Mouse (Mus musculus) C2C12 (cell line): ENCODE data around the gene Mrs2. TPM values are rescaled to one million over a fixed set of nuclear protein-coding genes. Genes with fewer than 3 reads are reported as not detected.

Source experiments
- H3K27me3 ChIP-seq: one replicate; pipeline ENCODE4 v1.6.1; 2011; ENCODE audit not compliant: control insufficient read depth, insufficient read depth, insufficient read length
- H3K36me3 ChIP-seq: one replicate; pipeline ENCODE4 v1.6.1; 2011; ENCODE audit not compliant: control insufficient read depth, insufficient read depth
- H3K4me3 ChIP-seq: one replicate; pipeline ENCODE4 v1.5.1; 2011; ENCODE audit warnings: mild to moderate bottlenecking, control low read depth; ENCODE audit not compliant: poor library complexity, insufficient read depth, severe bottlenecking
- H3K79me2 ChIP-seq: one replicate; pipeline ENCODE4 v1.6.1; 2011; ENCODE audit not compliant: control insufficient read depth, insufficient read depth
- H3K79me3 ChIP-seq: one replicate; pipeline ENCODE4 v1.6.1; 2011; ENCODE audit warnings: low read depth, control low read depth
- H3ac ChIP-seq: one replicate; pipeline ENCODE3; 2011; ENCODE audit warnings: low read depth; ENCODE audit not compliant: control insufficient read depth, insufficient read length
- CEBPB ChIP-seq: IDR thresholded peaks from one replicate; pipeline ENCODE4 v1.6.1; 2011; ENCODE audit warnings: low read depth, mild to moderate bottlenecking, control low read depth, moderate library complexity
- CTCF ChIP-seq: IDR thresholded peaks from one replicate; pipeline ENCODE4 v1.5.1; 2011; ENCODE audit not compliant: control insufficient read depth, insufficient read depth, insufficient read length
- FOSL1 ChIP-seq: IDR thresholded peaks from one replicate; pipeline ENCODE4 v1.8.0; 2011; ENCODE audit warnings: mild to moderate bottlenecking, low read length; ENCODE audit not compliant: poor library complexity, insufficient read depth, severe bottlenecking
- MAX ChIP-seq: IDR thresholded peaks from one replicate; pipeline ENCODE4 v1.6.1; 2011; ENCODE audit warnings: mild to moderate bottlenecking, control low read depth
- MYOD1 ChIP-seq: IDR thresholded peaks from one replicate; pipeline ENCODE4 v1.6.1; 2011; ENCODE audit warnings: low read depth; ENCODE audit not compliant: control insufficient read depth, insufficient read length
- MYOG ChIP-seq: IDR thresholded peaks from one replicate; pipeline ENCODE4 v1.6.1; 2011; ENCODE audit not compliant: control insufficient read depth, insufficient read length; ENCODE audit errors: extremely low read depth
- USF1 ChIP-seq: IDR thresholded peaks from one replicate; pipeline ENCODE4 v1.6.1; 2011; ENCODE audit warnings: low read depth, mild to moderate bottlenecking, control low read depth, moderate library complexity
- polyA plus RNA-seq: library from polyadenylated mRNA; unstranded; fragments of >200 nt; fragmentation: generic; extraction: Trizol; gene quantifications from one replicate; pipeline ENCODE4 v1.2.1, GENCODE M21; 2012; ENCODE audit warnings: missing spikeins

Gene Mrs2
- polyA plus RNA-seq, 1 experiment, result 9.5 TPM

GRCm38 (mm10) chr13:25055111-25055554 lies 35.0 kb upstream of the Mrs2 start:
- Histone ChIP-seq H3K36me3 (no peaks in the 10 kb centered on the region), H3K79me3 (no peaks in the 10 kb centered on the region), H3K79me2 (no peaks in the 10 kb centered on the region), H3ac (no peak overlapping the region), H3K27me3 (peaks cover 27% of the 10 kb centered on the region), H3K4me3 (no peak overlapping the region)
- no peak for TF ChIP-seq USF1
- TF ChIP-seq FOSL1, result no peak
- no peak for TF ChIP-seq CTCF
- no peak for TF ChIP-seq MYOG
- no peak for TF ChIP-seq MAX
- TF ChIP-seq MYOD1, result no peak
- TF ChIP-seq CEBPB, result no peak

- TF ChIP-seq USF1 (no peak), MYOG (no peak), MAX (no peak), CEBPB (no peak), FOSL1 (no peak), MYOD1 (no peak), CTCF (no peak)
- Histone ChIP-seq H3K79me3 (no peaks in the 10 kb centered on the region), H3ac (no peak overlapping the region), H3K27me3 (peaks cover 23% of the 10 kb centered on the region), H3K79me2 (no peaks in the 10 kb centered on the region), H3K36me3 (no peaks in the 10 kb centered on the region), H3K4me3 (no peak overlapping the region)
Measured at GRCm38 (mm10) chr13:25052671-25053070, 32.5 kb upstream of the Mrs2 start.

GRCm38 (mm10) chr13:25039488-25039887 lies 19.3 kb upstream of the Mrs2 start:
- H3K4me3 ChIP-seq, result no peak overlapping the region
- no peaks in the 10 kb centered on the region for H3K79me3 ChIP-seq
- peaks cover 5% of the 10 kb centered on the region for H3K27me3 ChIP-seq
- H3ac ChIP-seq, result no peak overlapping the region
- H3K79me2 ChIP-seq, result no peaks in the 10 kb centered on the region
- TF ChIP-seq CTCF (no peak), USF1 (no peak), MAX (no peak), FOSL1 (no peak), CEBPB (no peak), MYOG (no peak), MYOD1 (no peak)
- no peaks in the 10 kb centered on the region for H3K36me3 ChIP-seq

- Histone ChIP-seq H3K36me3 (no peaks in the 10 kb centered on the region), H3K27me3 (no peaks in the 10 kb centered on the region), H3ac (no peak overlapping the region), H3K4me3 (no peak overlapping the region), H3K79me3 (no peaks in the 10 kb centered on the region), H3K79me2 (no peaks in the 10 kb centered on the region)
- no peak for TF ChIP-seq MAX
- no peak for TF ChIP-seq MYOD1
- TF ChIP-seq FOSL1, result no peak
- no peak for TF ChIP-seq CEBPB
- TF ChIP-seq USF1, result no peak
- TF ChIP-seq MYOG, result no peak
- no peak for TF ChIP-seq CTCF
Measured at GRCm38 (mm10) chr13:25027114-25027425, 6.9 kb upstream of the Mrs2 start.

- Histone ChIP-seq H3K36me3 (no peaks in the 10 kb centered on the region), H3K27me3 (no peaks in the 10 kb centered on the region), H3ac (no peak overlapping the region), H3K4me3 (no peak overlapping the region), H3K79me2 (no peaks in the 10 kb centered on the region), H3K79me3 (no peaks in the 10 kb centered on the region)
- no peak for TF ChIP-seq MYOG
- TF ChIP-seq USF1, result no peak
- TF ChIP-seq FOSL1, result no peak
- no peak for TF ChIP-seq CEBPB
- no peak for TF ChIP-seq MAX
- no peak for TF ChIP-seq CTCF
- no peak for TF ChIP-seq MYOD1
Measured at GRCm38 (mm10) chr13:25026409-25027113, 6.4 kb upstream of the Mrs2 start.

- peaks cover 3% of the 10 kb centered on the region for H3K79me2 ChIP-seq
Measured at GRCm38 (mm10) chr13:25024655-25025054, 4.5 kb upstream of the Mrs2 start.

More at GRCm38 (mm10) chr13:25024655-25025054, 4.5 kb upstream of the Mrs2 start:
- no peak overlapping the region for H3ac ChIP-seq
- no peak overlapping the region for H3K4me3 ChIP-seq
- no peak for TF ChIP-seq CEBPB
- no peak for TF ChIP-seq MYOD1
- no peak for TF ChIP-seq MYOG
- no peak for TF ChIP-seq MAX
- TF ChIP-seq FOSL1, result no peak
- no peak for TF ChIP-seq CTCF
- no peak for TF ChIP-seq USF1
- H3K79me3 ChIP-seq, result peaks cover 2% of the 10 kb centered on the region
- H3K27me3 ChIP-seq, result no peaks in the 10 kb centered on the region
- H3K36me3 ChIP-seq, result no peaks in the 10 kb centered on the region
